Mouse (Mus musculus): ENCODE results near the gene Echs1.

GRCm38 (mm10) chr7:140082242-140082678 is 34.0 kb downstream of the Echs1 start, which contains the start of gene Caly:
- TF ChIP-seq CTCF (IDR thresholded peaks at IDR 0.05; ENCODE audit: borderline replicate concordance, control insufficient read depth, extremely low read depth, insufficient read depth, low read length, poor library complexity): peak; percentile 50; the same call in 1 of the 2 replicates
- TF ChIP-seq POLR2A (IDR thresholded peaks at IDR 0.05; ENCODE audit: control insufficient read depth, extremely low read depth, insufficient read depth, low read length, poor library complexity): no peak
